Mouse (Mus musculus): ENCODE results near the gene Nfx1.
"Not testable (repeated sequence)": the region's sequence is repeated elsewhere in the genome, so short reads cannot be mapped to it uniquely, and the experiment has no call there.

- not testable (repeated sequence) for TF ChIP-seq CTCF, EP300 (IDR thresholded peaks at IDR 0.05; ENCODE audit: low read depth)
Observed at GRCm38 (mm10) chr4:40934369-40934768, 36.3 kb upstream of the Nfx1 start.
